Mouse (Mus musculus): ENCODE results near the gene Cacna1g.

Gene Cacna1g

GRCm38 (mm10) chr11:94445300-94445699, 28.7 kb downstream of the Cacna1g start:
- DNase-seq (ENCODE audit: low spot score in 2 of 2): no peak

DNA sequence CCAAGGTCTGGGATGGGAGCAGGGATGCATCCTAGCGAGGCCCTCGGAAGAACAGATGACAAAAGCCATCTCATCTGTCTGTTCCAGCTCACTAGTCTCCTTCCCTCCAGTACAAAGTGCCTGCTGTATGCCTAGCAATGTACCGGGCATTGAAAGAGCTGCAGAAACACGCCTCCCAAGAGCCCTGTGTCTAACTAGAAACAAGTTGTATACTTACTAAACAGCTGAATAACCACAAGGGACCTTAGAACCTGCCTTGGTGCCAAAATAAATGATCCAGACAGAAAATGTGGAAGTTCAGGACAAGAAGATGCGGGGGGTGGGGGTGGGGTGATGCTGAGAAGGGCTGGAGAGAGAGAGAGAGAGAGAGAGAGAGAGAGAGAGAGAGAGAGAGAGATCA, 29.2 kb downstream of the Cacna1g start:
- DNase-seq (ENCODE audit: low spot score in 2 of 2): no peak

- no peak for DNase-seq (ENCODE audit: low spot score in 2 of 2)
These were observed 32.2 kb downstream of the Cacna1g start for GRCm38 (mm10) chr11:94441752-94442151.

- DNase-seq (ENCODE audit: low spot score in 2 of 2): no peak
These were observed 32.9 kb downstream of the Cacna1g start for GRCm38 (mm10) chr11:94441122-94441521.

DNA sequence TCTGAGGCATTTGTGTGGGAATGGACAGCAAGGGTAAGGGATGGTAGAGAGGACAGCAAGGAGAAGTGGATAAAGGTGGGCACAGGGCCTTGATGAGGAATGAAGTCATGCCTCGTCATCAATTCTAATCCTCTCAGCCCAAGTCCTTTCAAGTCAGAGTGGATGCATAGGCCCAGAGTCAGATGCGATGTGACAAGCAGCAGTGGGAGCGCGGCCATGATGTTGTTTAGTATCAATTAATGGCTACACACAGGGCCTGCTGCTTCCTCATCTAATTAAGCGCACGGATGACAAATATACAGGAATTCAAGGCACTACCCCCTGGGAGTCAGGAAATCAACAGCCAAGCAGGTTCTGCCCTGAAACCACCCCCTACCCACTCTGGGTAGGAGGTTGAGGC, 33.6 kb downstream of the Cacna1g start:
- no peak for DNase-seq (ENCODE audit: low spot score in 2 of 2)

DNA sequence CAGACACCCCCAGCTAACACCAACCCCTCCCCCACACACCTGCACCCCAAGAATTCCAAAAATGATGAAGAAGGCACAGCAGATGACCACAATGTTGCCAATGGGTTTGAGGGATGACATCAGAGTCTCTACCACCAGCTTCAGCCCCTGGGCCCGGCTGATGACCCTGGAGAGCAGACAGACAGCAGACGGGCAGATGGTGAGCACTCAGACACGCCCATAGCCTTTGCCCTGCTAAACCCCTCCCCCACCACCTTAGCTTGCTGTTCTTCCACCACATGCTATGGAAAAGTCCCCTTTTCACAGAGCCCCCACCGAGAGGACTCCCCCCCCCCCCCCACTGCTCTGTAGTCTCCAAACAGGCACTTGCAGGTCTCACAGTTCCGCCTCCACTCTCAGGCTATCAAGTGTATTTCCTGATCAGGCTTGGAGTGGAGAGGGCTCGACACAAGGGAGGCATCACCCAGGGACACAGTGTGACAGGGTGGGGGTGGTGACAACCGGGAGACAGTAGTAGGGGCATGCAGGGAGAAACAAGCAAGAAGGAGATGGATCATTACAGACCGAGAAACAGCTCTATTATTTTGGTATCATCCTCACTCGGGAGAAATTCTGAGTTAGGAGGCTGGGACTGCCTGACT, 44.9 kb downstream of the Cacna1g start:
- no peak for DNase-seq (ENCODE audit: low spot score in 2 of 2)

GRCm38 (mm10) chr11:94428091-94428835, 45.7 kb downstream of the Cacna1g start:
- DNase-seq (ENCODE audit: low spot score in 2 of 2): no peak

- no peak for DNase-seq (ENCODE audit: low spot score in 2 of 2)
These were observed 48.3 kb downstream of the Cacna1g start for GRCm38 (mm10) chr11:94425656-94426055.

DNA sequence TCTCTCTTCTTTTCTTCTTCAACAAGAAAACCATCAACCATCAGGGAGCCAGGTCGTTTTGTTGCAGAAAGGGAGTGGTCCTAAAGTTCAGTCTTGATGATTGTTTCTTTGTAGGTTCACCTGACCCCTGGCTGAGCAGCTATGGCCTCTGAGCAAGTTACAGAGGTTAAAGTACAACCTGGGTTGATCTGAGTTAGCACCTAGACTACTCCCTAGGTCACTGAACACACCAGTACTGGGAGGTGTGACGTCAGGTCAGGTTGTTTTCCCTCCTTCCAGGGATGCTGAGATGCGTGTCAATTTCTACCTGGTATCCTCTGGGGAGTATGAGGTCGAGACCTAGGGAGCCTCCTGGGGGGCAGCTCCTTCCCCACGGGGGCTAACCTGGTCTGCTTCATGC, 48.8 kb downstream of the Cacna1g start:
- no peak for DNase-seq (ENCODE audit: low spot score in 2 of 2)

DNA sequence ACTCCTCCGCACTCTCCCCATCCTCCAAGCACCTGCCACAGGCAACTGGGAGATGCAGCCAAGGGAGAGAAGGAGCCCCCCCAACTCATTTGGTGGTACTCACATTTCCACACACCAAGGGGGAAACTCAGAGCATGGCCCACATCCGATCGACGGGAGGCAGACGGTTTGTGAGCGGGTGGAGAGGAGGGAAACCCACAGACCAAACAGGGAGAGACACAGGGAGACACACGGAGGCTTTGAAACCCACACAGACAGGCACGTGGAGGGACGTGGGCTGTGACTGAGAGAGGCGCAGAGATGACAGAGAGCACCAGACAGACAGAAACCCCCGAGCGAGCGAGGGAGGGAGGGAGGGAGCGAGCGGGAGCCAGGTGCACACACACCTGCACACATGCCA, 49.6 kb downstream of the Cacna1g start:
- DNase-seq (ENCODE audit: low spot score in 2 of 2): no peak

DNA sequence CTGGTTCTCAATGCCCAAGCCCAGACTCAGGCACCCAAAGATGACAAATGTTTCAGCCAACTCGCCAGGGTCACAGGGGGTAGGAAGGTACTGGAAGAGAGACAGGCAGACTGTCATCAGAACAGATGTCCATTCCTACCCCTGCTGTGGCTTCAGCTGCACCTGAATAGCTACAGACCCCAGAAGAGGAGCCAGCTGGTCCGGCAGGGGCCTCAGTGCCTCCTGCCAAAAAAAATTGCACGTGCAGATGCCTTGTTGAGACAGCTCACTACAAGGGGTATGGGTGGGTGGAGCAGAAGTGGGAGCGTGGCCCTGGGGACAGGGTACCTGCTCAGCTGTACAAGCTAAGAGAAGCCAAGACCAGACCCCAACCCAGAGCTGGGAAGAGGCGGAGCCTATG, 50.1 kb downstream of the Cacna1g start:
- no peak for DNase-seq (ENCODE audit: low spot score in 2 of 2)

DNA sequence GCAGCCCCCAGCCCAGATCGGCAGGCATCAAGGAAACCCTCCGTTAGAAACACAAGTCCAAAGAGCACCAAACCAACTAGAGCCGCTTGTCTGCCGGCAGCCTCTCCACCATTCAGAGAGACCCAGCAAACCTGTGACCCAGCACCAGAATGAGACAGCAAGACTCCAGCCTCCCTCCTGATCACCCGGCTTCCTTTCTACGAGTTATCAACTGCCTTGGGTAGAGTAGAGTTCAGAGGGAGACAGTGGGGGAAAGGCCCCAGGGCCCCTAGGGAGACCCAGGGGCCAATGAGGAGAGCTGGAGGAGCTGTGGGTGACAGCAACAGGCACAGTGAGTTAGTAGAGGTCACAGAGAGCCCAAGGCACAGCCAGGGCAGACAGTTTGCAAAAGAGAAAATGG, 53.0 kb downstream of the Cacna1g start:
- no peak for DNase-seq (ENCODE audit: low spot score in 2 of 2)

DNA sequence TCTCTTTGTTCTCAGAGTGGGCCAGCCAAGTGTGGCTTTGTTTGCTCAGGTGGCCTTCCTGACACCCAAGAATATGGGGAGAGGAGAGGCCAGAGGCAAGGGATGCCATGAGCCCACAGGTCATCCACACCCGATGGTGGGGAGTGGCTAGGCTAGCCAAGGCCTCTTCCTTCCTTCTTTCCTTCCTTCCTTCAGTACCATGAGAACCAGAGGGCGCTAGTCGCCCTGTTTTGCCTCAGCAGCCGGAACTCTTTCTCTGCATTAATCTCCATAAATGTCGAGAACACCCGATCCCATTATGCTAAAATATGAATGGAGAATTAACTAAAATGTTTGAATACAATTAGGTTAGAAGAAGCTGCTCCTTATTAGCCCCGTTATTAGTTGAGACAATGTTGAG, 53.7 kb downstream of the Cacna1g start:
- no peak for DNase-seq (ENCODE audit: low spot score in 2 of 2)

- DNase-seq (ENCODE audit: low spot score in 2 of 2): no peak
These were observed 54.8 kb downstream of the Cacna1g start for GRCm38 (mm10) chr11:94419004-94419727.

- DNase-seq (ENCODE audit: low spot score in 2 of 2): no peak
These were observed 60.0 kb downstream of the Cacna1g start for GRCm38 (mm10) chr11:94414042-94414441.

DNA sequence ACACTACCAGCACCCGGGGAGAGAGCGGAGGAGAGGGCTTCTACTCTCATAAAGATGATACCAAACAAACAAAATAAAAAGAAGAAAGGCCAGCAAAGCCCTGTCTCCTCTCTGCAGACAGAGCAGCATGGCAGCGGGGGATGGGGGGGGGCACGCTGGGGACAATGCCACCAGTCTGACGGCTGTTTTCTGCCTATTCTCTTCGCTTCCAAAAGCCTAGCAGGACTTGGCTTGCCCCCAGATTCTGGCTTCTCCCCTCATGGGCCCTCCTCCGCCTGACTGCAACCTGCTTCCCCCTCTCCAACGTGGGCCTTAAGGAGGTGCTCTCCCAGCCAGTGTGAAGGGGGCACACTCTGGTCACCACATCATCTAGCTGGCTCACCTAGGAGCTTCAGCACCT, 60.5 kb downstream of the Cacna1g start:
- DNase-seq (ENCODE audit: low spot score in 2 of 2): no peak

- no peak for DNase-seq (ENCODE audit: low spot score in 2 of 2)
These were observed 61.0 kb downstream of the Cacna1g start for GRCm38 (mm10) chr11:94412998-94413469.

DNA sequence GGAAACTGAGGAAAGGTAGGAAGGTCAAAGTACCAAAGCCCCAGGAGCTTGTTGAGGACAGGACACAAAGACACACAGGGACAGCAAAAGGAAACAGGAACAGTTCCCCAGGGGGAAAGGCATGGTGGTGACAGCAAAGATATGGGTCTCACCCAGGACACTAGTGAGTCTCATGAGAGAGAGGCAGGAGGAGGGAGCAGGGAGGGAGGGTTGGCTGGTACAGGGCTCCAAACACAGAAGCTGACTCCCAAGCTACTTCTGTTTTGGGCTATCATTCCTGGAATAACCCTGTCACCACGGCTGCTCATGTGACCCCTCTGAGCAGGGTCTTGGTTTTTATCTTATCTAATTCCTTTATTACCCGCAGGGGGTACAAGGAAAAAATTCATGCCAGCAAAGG, 61.4 kb downstream of the Cacna1g start:
- no peak for DNase-seq (ENCODE audit: low spot score in 2 of 2)

DNA sequence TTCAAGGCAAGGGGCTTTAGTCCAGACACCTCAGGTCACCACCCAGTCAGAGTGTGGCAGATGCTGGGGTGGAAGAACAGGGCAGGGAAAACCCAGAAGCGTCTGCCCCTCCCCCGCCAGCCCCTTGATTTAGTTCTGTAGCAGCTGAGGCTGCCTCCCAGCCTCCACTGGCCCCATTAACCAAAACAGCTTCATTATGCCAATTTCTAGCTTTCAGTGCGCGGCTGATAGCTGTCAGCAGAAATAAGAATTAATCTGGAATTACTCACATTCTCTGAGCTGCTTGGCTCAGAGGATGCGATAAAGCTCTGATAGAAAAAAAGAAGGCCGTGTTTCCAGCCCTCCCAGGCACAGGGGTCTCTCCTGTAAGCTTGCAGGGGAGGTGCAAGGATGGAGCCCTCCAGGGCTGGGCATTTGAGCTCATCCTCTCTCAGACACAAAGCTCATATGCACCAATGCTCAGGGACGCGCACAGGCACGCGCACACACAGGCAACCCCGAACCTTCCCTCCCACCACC, 66.1 kb downstream of the Cacna1g start:
- no peak for DNase-seq (ENCODE audit: low spot score in 2 of 2)

DNA sequence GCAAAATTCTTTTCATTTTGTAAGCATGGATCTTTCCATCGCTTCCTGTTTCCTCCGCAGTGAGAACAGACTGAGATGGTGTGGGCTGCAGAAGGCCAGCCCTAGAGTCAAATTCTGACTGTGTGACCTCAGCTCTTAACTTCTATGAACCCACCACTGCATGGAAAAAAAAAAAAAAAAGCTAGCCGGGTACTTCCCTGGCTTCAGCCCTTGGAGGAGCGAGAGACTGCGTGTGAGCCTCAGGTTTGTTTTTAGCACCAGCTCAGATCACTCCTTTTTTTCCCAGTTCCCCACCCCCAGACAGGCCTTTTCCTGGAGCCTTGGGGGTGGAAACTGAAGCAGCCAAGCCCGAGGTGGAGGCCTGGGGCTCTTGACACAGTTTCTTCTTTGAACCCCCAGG, 68.7 kb downstream of the Cacna1g start:
- DNase-seq (ENCODE audit: low spot score in 2 of 2): no peak

DNA sequence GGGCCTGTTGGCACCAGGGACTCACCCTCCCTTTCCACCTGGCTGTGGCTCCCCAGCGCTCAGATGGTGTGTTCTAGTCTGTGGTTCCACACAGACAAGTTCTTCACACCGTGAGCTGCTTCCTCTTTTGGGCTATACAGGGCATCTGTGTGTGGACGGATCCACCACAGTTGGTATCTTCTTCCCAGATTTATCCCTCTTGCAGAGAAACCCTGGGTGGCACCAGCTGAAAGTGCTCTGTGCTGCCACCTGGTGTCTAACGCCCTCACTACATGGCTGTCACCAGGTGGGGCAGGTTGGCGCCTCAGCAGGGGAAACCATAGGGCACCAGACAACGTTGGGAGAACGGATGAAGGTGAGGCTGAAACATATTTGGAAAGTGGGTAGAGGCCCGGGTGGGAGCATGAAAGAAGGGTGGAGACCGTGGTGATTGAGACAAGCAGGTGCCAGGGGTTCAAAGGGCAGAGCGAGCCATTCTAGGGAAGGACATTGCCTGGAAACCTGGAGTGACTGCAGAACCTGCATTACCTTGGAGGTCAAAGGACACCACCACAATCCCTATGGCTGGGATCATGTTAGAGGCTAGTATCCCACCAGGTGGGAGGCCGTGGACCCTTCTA, 69.2 kb downstream of the Cacna1g start:
- DNase-seq (ENCODE audit: low spot score in 2 of 2): peak; percentile 54 to 68

DNA sequence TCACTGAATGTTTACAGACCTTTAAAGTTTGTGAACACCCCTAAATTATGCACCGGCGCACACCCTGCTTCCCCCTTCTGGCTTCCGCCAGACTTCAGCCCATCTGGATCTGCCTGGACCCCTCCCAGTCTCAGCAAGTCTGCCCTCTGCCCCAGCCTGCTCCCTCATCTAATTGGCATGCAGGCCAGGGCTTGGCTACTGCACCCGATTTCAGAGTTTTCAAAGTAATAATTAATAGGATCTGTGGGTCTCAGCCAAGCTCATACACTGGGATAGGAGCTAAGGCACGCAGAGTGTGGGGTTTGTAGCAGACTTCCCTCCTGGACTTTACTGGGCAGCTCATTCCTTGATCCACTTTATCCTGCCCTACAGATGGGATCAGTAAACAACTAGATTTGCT, 69.8 kb downstream of the Cacna1g start:
- no peak for DNase-seq (ENCODE audit: low spot score in 2 of 2)

All from natural killer cell, adult 2 months (primary cell).